Mouse (Mus musculus) heart, postnatal 0 days (tissue): Measurements from ENCODE around the gene Col28a1. TPM values are rescaled to one million over a fixed set of nuclear protein-coding genes. Genes with fewer than 3 reads are reported as not detected.
A peak's percentile ranks its signal among the peaks of the same experiment; 100 is the strongest.

Experiments used
- ATAC-seq: fragments of 200-750 bp; cut with Nextera tagmentation; 2 replicates; pipeline ENCODE4 v1.8.0; 2017; ENCODE audit warnings: low read depth, moderate number of reproducible peaks, moderate library complexity; ENCODE audit not compliant: insufficient read depth
- DNase-seq: peaks from one replicate; pipeline ENCODE4 v3.0.0-alpha.2; 2016; ENCODE audit warnings: low spot score
- H3K27ac ChIP-seq: fragments of 300-500 bp; sonication (generic); 2 replicates; pipeline ENCODE4 v1.5.1; 2014; ENCODE audit warnings: low read depth, mild to moderate bottlenecking
- H3K27me3 ChIP-seq: fragments of 300-500 bp; sonication (generic); 2 replicates; pipeline ENCODE4 v1.6.1; 2014; ENCODE audit warnings: low read length, mixed read lengths; ENCODE audit not compliant: control insufficient read depth, insufficient read depth
- H3K36me3 ChIP-seq: fragments of 300-500 bp; sonication (generic); replicated peaks from 2 replicates; pipeline ENCODE4 v1.6.1; 2014; ENCODE audit warnings: low read length, mixed read lengths; ENCODE audit not compliant: control insufficient read depth, insufficient read depth
- H3K4me1 ChIP-seq: fragments of 300-500 bp; sonication (generic); 2 replicates; pipeline ENCODE4 v1.6.1; 2014; ENCODE audit warnings: antibody characterized with exemption; ENCODE audit not compliant: control insufficient read depth, insufficient read depth
- H3K4me2 ChIP-seq: fragments of 300-500 bp; sonication (generic); 2 replicates; pipeline ENCODE4 v1.6.1; 2014; ENCODE audit warnings: low read depth, mild to moderate bottlenecking, low read length, moderate library complexity
- H3K4me3 ChIP-seq: fragments of 300-500 bp; sonication (generic); 2 replicates; pipeline ENCODE4 v1.5.1; 2014; ENCODE audit warnings: low read depth, low read length
- H3K9ac ChIP-seq: fragments of 300-500 bp; sonication (generic); replicated peaks from 2 replicates; pipeline ENCODE4 v1.6.1; 2014; ENCODE audit warnings: low read depth, low read length, mixed read lengths
- H3K9me3 ChIP-seq: fragments of 300-500 bp; sonication (generic); replicated peaks from 2 replicates; pipeline ENCODE4 v1.6.1; 2016; ENCODE audit warnings: low read length; ENCODE audit not compliant: control insufficient read depth
- CTCF ChIP-seq: IDR thresholded peaks from 2 replicates; pipeline ENCODE4 v1.5.1; 2016; ENCODE audit warnings: antibody characterized with exemption, control low read depth, low read depth
- EP300 ChIP-seq: IDR thresholded peaks from 2 replicates; pipeline ENCODE4 v1.6.1; 2016; ENCODE audit warnings: antibody characterized with exemption, low read depth
- WGBS: fragments of 180-500 bp; shearing (Covaris S2); extraction: QIAGEN DNeasy Blood & Tissue Kit; methylation state at CpG from one replicate; pipeline ENCODE4 v1.1.7; 2014; 5-methylcytosine and 5-hydroxymethylcytosine counted together
- polyA plus RNA-seq: library from polyadenylated mRNA; unstranded; fragments of >200 nt; fragmentation: Nextera tagmentation; extraction: Ambion mirVana; gene quantifications from 2 replicates; pipeline ENCODE4 v1.2.1, GENCODE M21; 2015
- total RNA-seq: library from RNA; depleted of rRNA; stranded (reverse); fragments of >200 nt; gene quantifications from 2 replicates; pipeline ENCODE4 v1.2.3, GENCODE M21; 2014; ENCODE audit warnings: low replicate concordance

Col28a1 gene
- total and polyA plus RNA-seq, 2 experiments from 2014 or later: 0.20 TPM; not detected in 1

GRCm38 (mm10) chr6:8175346-8175745, 17.1 kb downstream of the Col28a1 start:
- no peak overlapping the region for H3K27ac ChIP-seq
- no peak overlapping the region for H3K4me2 ChIP-seq
- H3K4me3 ChIP-seq: no peak overlapping the region
- H3K9me3 ChIP-seq: no peaks in the 10 kb centered on the region
- no peaks in the 10 kb centered on the region for H3K27me3 ChIP-seq
- no peaks in the 10 kb centered on the region for H3K4me1 ChIP-seq
- TF ChIP-seq CTCF (no peak), EP300 (no peak)
- H3K36me3 ChIP-seq: no peaks in the 10 kb centered on the region
- H3K9ac ChIP-seq: no peak overlapping the region
- WGBS: 87% methylated on average over 7 of the region's 7 CpGs
- ATAC-seq: no peak
- no peak for DNase-seq

DNA sequence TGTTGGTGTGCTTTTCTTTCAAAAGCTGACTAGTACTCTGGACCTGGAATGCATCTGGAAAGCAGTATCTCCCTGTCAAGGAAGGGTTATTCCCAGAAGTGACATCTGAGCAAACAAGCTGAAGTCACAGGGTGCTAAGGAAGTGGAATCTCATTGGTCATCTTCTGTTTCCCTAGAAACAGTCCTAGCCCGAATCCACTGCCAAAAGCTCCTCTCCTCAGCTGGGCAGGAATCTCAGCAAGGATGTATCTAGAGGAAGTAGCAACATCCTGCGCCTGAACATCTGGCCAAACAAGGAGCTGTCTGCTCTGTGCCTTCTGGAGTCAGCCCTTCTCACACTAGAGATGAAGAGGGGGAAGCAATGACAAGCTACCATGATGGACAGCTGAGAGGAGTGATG, 18.4 kb downstream of the Col28a1 start:
- Histone ChIP-seq H3K4me3 (no peak overlapping the region), H3K4me1 (no peaks in the 10 kb centered on the region), H3K4me2 (no peak overlapping the region), H3K27ac (no peak overlapping the region), H3K9me3 (no peaks in the 10 kb centered on the region), H3K27me3 (no peaks in the 10 kb centered on the region), H3K9ac (no peak overlapping the region), H3K36me3 (no peaks in the 10 kb centered on the region)
- TF ChIP-seq EP300 (no peak), CTCF (no peak)
- ATAC-seq (peak; percentile 80), DNase-seq (peak; percentile 41)
- WGBS: 23% methylated on average over 2 of the region's 2 CpGs

DNA sequence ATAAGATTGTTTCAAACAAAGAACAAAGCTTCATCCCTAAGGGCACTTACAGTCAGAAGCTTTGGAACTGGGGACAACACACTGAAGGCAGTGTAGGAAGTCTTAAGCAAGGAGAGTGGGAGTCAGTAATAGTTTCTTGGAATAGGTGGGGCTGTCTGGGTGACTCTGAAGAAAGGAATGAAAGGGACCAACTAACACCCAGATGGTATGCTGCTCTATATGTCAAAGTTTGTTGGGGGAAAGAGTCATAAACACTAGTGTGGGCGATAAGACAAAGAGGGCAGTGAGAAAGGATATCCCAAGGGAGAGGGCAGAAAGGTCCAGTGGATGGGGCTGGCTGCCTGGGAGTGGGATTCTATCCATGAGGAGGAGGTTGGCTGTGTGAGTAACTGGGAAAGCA, 20.3 kb downstream of the Col28a1 start:
- DNase-seq: no peak
- no peak overlapping the region for H3K4me2 ChIP-seq
- H3K27me3 ChIP-seq: no peaks in the 10 kb centered on the region
- H3K4me1 ChIP-seq: no peaks in the 10 kb centered on the region
- no peak for TF ChIP-seq CTCF
- no peak for TF ChIP-seq EP300
- 81% methylated on average over 1 of the region's 1 CpGs for WGBS
- H3K4me3 ChIP-seq: no peak overlapping the region
- no peak overlapping the region for H3K27ac ChIP-seq
- no peak for ATAC-seq
- no peak overlapping the region for H3K9ac ChIP-seq
- H3K9me3 ChIP-seq: no peaks in the 10 kb centered on the region
- no peaks in the 10 kb centered on the region for H3K36me3 ChIP-seq

- no peak overlapping the region for H3K4me3 ChIP-seq
- TF ChIP-seq CTCF (no peak), EP300 (no peak)
- no peak for ATAC-seq
These were observed 27.7 kb downstream of the Col28a1 start for GRCm38 (mm10) chr6:8164741-8165140.

GRCm38 (mm10) chr6:8160001-8160400, 32.4 kb downstream of the Col28a1 start:
- no peaks in the 10 kb centered on the region for H3K27me3 ChIP-seq
- H3K4me3 ChIP-seq: no peak overlapping the region
- WGBS: 49% methylated on average over 2 of the region's 2 CpGs
- DNase-seq (no peak), ATAC-seq (no peak)
- no peaks in the 10 kb centered on the region for H3K36me3 ChIP-seq
- TF ChIP-seq EP300 (no peak), CTCF (no peak)
- H3K9ac ChIP-seq: no peak overlapping the region
- H3K27ac ChIP-seq: no peak overlapping the region
- no peak overlapping the region for H3K4me2 ChIP-seq
- no peaks in the 10 kb centered on the region for H3K9me3 ChIP-seq
- peaks cover 4% of the 10 kb centered on the region; the same call in 1 of the 2 replicates for H3K4me1 ChIP-seq

More at GRCm38 (mm10) chr6:8164741-8165140, 27.7 kb downstream of the Col28a1 start:
- Histone ChIP-seq H3K27me3 (no peaks in the 10 kb centered on the region), H3K36me3 (no peaks in the 10 kb centered on the region), H3K4me2 (no peak overlapping the region), H3K4me1 (no peaks in the 10 kb centered on the region), H3K9me3 (no peaks in the 10 kb centered on the region), H3K27ac (no peak overlapping the region), H3K9ac (no peak overlapping the region)
- WGBS: 38% methylated on average over 1 of the region's 1 CpGs
- DNase-seq: no peak

DNA sequence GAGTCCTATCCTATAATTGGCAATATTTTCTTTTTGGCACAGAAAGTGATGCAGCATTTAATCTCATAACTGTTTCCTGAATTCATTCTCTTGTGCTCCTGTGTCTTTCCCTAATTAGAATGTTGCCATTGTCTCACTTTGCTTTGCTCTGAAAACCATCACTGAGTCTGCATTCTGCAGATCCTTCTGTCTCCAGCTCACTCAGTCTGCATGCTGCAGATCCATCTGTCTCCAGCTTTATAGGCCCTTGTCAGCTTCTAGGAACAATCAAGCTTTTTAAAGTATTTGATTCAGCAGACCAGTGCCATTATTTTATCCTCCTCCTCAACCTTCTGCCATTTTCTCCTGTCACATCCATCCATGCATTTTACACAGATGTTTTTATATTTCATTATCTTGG, 35.3 kb downstream of the Col28a1 start:
- no peaks in the 10 kb centered on the region for H3K9me3 ChIP-seq
- no peak overlapping the region for H3K4me3 ChIP-seq
- peaks cover 4% of the 10 kb centered on the region; the same call in 1 of the 2 replicates for H3K4me1 ChIP-seq
- no peak overlapping the region for H3K9ac ChIP-seq
- no peaks in the 10 kb centered on the region for H3K36me3 ChIP-seq
- H3K4me2 ChIP-seq: no peak overlapping the region
- ATAC-seq (no peak), DNase-seq (no peak)
- no peak for TF ChIP-seq CTCF
- TF ChIP-seq EP300: no peak
- no peaks in the 10 kb centered on the region for H3K27me3 ChIP-seq
- no peak overlapping the region for H3K27ac ChIP-seq
